Mouse (Mus musculus): ENCODE measurements around the gene Dctd.

Gene Dctd

GRCm38 (mm10) chr8:48098792-48099191 is at the start of gene Dctd:
Gene Dctd (plus strand): TSS chr8:48099092.
- no peak for DNase-seq (ENCODE audit: low read depth, low spot score)

GRCm38 (mm10) chr8:48053611-48054010 is 45.3 kb upstream of the Dctd start:
- no peak for DNase-seq (ENCODE audit: low read depth, low spot score)

GRCm38 (mm10) chr8:48063526-48064072 is 35.3 kb upstream of the Dctd start:
- DNase-seq (ENCODE audit: low read depth, low spot score), result no peak

GRCm38 (mm10) chr8:48074149-48074548 is 24.7 kb upstream of the Dctd start:
- DNase-seq (ENCODE audit: low read depth, low spot score), result no peak

GRCm38 (mm10) chr8:48082343-48082742 is 16.5 kb upstream of the Dctd start:
- DNase-seq (ENCODE audit: low read depth, low spot score), result no peak

GRCm38 (mm10) chr8:48090661-48091060 is 8.2 kb upstream of the Dctd start:
- no peak for DNase-seq (ENCODE audit: low read depth, low spot score)

GRCm38 (mm10) chr8:48095378-48095777 is 3.5 kb upstream of the Dctd start:
- DNase-seq (ENCODE audit: low read depth, low spot score), result no peak

GRCm38 (mm10) chr8:48097131-48097794 is 1.6 kb upstream of the Dctd start:
- DNase-seq (ENCODE audit: low read depth, low spot score), result peak; percentile 37

- no peak for DNase-seq (ENCODE audit: low read depth, low spot score)
Measured at GRCm38 (mm10) chr8:48098081-48098639, 732 bp upstream of the Dctd start.

GRCm38 (mm10) chr8:48100100-48100787 is 1.4 kb downstream of the Dctd start:
- no peak for DNase-seq (ENCODE audit: low read depth, low spot score)

GRCm38 (mm10) chr8:48109373-48109855 is 10.5 kb downstream of the Dctd start:
- DNase-seq (ENCODE audit: low read depth, low spot score), result no peak

GRCm38 (mm10) chr8:48109856-48110780 is 11.2 kb downstream of the Dctd start:
- peak; percentile 36 for DNase-seq (ENCODE audit: low read depth, low spot score)

- DNase-seq (ENCODE audit: low read depth, low spot score), result no peak
Measured at GRCm38 (mm10) chr8:48114591-48114990, 15.7 kb downstream of the Dctd start.

GRCm38 (mm10) chr8:48122991-48123390 is 24.1 kb downstream of the Dctd start:
- DNase-seq (ENCODE audit: low read depth, low spot score), result no peak

GRCm38 (mm10) chr8:48124857-48125256 is 26.0 kb downstream of the Dctd start:
- DNase-seq (ENCODE audit: low read depth, low spot score), result no peak

GRCm38 (mm10) chr8:48126954-48127353 is 28.1 kb downstream of the Dctd start:
- no peak for DNase-seq (ENCODE audit: low read depth, low spot score)

- no peak for DNase-seq (ENCODE audit: low read depth, low spot score)
Measured at GRCm38 (mm10) chr8:48130266-48130665, 31.4 kb downstream of the Dctd start.

- no peak for DNase-seq (ENCODE audit: low read depth, low spot score)
Measured at GRCm38 (mm10) chr8:48133321-48133720, 34.4 kb downstream of the Dctd start.

- DNase-seq (ENCODE audit: low read depth, low spot score), result no peak
Measured at GRCm38 (mm10) chr8:48136804-48137650, 38.1 kb downstream of the Dctd start.

- DNase-seq (ENCODE audit: low read depth, low spot score), result no peak
Measured at GRCm38 (mm10) chr8:48137651-48137937, 38.7 kb downstream of the Dctd start.

- no peak for DNase-seq (ENCODE audit: low read depth, low spot score)
Measured at GRCm38 (mm10) chr8:48141023-48141422, 42.1 kb downstream of the Dctd start.
